Mouse (Mus musculus) erythroblast, embryonic 14.5 days (primary cell): ENCODE measurements at regions not wholly inside any gene's neighbourhood (a gene's known extent, or its start where the extent isn't known, plus 50 kb on each side); places are given as distances from the start of the nearest gene placed in this dataset.

Experiments used
- GATA1 ChIP-seq: IDR thresholded peaks from 2 replicates; pipeline ENCODE4 v1.6.1; 2012; ENCODE audit warnings: low read length, inconsistent platforms, mixed read lengths
- TAL1 ChIP-seq: IDR thresholded peaks from 3 replicates; pipeline ENCODE4 v1.6.1; 2012; ENCODE audit warnings: low read length, inconsistent platforms, mixed read lengths

DNA sequence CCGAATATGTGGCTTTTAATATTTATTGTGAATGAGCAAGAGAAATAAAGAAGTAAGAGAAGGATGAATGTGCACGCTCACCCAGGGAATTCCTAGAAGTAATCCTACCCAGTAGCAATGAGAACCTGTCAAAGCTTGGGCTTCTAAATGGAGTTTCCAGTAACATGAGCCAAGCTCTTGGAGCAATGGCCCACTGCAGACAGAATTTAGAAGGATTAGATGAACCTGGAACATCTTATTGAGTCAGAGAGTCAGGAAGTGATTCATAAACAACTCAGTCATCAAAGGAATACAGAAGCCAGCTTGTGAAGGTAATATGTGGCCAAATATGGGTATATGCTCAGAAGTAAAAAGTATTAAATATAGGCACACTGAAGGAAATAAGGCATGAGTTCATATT is 66.0 kb upstream of the Plekha5 start:
- TF ChIP-seq GATA1 = no peak
- TF ChIP-seq TAL1 = no peak
